Mouse (Mus musculus) lung, adult 18-20 months (tissue): ENCODE measurements around the gene Srsf4.

Source experiments
- DNase-seq, 2 experiments: peaks; one replicate each; pipeline ENCODE4 v3.0.0; 2022; ENCODE audit warnings: mixed read lengths in 2 of 2

Gene Srsf4

DNA sequence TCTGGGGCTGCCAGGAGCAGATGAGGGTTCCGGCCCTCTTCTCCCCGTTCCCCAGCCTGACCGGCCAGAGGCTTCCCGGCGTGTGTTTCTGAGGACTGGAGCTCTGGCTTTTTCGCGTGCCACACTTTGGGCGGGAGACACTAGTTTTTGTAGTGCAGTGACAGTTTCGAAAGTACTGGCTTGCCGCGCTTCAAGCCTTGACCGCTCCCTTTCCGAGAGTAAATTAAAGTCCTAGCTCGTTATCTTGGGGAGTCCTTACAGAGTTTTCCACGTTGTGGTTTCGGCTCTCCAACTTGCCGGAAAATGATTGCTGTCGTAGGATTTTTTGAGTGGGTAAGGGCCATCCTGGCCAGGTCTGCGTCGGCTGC is 736 bp downstream of the Srsf4 start:
- DNase-seq: no peak

DNA sequence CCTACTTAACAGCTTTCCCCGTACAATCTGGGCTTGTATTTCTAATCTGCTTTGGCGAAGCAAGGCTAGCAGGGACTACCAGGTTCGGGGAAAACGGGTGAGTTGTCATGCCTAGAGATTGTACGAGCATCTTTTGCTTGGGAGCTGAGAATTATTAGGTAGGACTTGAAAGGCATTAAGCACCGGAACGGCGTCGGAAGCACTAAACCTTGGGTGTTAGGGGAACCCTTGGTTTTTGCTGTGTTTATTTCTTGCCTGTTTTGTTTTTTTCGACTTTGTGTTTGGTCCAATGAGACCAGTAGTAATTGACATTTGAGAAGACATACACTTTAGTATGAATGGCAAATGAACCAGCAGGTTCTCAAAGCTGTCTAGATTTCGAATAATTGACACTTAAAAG is 1.1 kb downstream of the Srsf4 start:
- DNase-seq: no peak

GRCm38 (mm10) chr4:131875242-131875641 is 1.8 kb downstream of the Srsf4 start:
- no peak for DNase-seq

GRCm38 (mm10) chr4:131876836-131877235 is 3.4 kb downstream of the Srsf4 start:
- peak; percentile 34 to 65 for DNase-seq

- no peak for DNase-seq
Observed at GRCm38 (mm10) chr4:131879692-131880091, 6.3 kb downstream of the Srsf4 start.

DNA sequence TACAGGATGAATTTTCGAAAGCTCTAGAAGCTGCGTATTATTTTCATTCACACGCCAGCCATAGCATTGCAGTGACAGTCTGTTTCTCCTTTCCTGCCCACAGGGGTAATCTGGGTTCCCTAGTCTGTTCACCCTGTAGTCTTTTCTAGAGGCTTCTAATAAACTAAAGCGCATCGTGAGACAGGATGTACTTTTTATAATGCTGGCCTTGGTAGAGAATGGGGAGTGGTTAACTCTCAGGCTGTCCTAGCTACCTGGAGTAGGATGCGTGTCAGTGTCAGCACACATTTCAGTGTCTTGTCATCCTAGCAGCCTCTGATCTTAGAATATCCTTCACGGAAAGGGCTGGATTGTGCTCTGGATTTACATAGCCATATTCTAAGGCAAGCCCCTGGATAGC is 7.9 kb downstream of the Srsf4 start:
- no peak for DNase-seq

DNA sequence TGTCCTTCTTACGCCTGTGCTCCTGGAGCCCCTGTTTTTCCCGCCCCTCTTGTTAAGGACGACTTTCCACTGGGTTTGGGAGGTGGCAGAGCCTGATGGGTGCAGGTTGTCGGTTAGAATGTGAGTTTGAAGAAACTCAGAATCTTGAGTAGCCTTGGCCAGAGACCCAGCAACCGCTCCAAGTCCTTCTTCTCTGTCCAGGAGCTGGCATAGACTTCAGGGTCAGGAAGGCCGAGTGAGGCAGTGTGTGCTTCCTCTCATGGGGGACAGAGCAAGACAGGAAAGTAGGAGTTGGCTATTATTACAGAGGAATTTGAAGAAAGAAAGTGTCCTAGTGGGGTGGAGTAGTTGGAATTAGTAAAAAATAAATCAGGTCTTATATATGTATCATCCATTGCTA is 10.2 kb downstream of the Srsf4 start:
- DNase-seq: peak in 1 of 2 experiments; percentile 13

DNA sequence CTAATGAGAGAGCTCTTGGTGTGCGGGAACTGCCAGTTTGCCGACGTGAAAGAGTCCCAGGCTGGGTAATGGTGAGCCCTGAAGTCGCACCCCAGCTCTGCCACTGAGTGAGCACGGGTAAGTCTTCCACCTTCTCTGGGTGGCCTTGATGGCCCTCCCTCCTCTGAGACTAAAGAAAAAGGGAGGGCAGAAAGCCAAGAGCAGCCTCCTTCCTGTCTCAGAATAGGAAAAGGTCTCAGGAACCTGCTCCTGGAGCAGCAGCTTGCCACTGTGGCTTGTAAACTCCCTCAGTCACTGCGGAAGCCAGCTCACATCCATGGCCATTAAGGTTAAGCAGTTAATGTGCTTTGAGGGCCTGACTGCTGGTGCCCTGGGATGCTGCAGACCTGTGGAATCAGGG is 12.0 kb downstream of the Srsf4 start:
- DNase-seq: no peak

GRCm38 (mm10) chr4:131888564-131888963 is 15.1 kb downstream of the Srsf4 start:
- DNase-seq: no peak

- DNase-seq: no peak
Observed at GRCm38 (mm10) chr4:131890692-131891091, 17.3 kb downstream of the Srsf4 start.

- DNase-seq: no peak
Observed at GRCm38 (mm10) chr4:131897109-131897508, 23.7 kb downstream of the Srsf4 start.

DNA sequence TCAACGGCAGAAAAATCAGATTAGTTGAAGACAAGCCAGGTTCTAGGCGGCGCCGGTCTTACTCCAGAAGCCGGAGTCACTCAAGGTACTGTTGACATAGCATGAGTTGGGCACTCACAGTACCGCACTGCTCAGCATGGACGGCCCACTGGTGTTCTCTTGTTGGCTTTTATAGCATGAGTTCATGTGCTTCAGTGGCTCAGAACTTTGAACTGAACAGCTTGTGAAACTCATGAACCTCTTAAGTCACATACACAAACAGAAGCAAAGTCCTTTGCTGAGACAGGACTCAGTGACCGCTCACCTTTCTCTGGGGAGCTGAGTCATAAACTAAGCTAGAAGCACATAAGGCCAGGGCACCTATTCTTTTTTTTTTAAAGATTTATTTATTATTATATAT is 24.4 kb downstream of the Srsf4 start:
- peak; percentile 80 to 87 for DNase-seq

GRCm38 (mm10) chr4:131898503-131899179 is 25.2 kb downstream of the Srsf4 start:
- no peak for DNase-seq

DNA sequence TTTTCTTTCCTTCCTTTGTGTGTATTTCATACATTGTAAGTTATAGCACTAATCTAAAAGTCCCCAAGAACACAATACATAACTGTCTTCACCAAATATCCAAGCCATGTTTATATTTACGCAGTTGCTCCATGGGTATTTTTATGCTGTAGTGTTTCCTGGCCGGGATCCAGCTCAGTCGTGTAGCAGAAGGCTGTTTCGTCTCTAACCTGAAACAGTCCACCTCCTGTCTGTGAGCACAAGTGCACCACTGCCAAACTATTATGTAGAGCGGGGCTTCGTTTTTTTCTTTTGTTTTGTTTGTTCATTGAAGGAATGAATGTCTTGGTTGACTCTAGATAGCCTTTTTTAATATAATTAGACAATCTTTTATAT is 25.8 kb downstream of the Srsf4 start:
- DNase-seq: no peak

DNA sequence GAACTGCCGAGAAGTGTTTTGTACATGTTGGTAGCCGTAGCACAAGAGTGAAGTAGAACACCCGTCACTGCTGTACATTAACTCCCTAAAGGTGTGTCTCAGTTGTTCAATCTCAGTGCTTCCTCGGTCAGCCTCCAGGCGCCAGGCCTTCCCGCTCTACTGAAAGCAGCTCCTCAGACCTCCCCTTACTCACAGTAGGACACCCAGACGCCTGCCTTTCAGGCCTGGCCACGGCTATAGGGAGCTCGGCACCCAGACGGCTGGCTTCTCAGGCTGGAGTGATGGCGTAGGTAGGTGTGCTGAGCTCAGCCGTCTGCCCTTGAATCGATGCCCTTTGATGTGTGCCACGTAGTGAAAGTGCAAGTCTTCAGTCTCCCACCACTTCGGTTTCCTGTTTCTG is 27.7 kb downstream of the Srsf4 start:
- no peak for DNase-seq

DNA sequence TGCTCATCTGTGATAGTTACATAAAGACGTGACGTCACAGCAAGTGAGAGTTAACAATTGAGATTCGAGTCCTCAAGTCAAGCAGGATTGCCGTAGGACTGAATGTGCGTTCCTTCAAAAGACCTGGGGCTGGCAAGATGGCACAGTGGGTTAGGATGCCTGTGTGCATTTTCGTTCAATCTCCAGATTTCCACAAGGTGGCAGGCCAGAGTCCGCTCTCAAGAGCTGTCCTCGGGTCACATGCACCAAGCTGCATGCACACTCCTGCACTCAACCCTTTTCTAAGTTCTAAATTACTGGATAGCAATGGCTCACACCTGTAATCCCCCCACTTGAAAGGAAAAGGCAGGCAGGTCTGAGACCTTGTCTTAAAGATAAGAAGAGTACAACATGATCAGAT is 31.1 kb downstream of the Srsf4 start:
- peak in 1 of 2 experiments; percentile 49 for DNase-seq

DNA sequence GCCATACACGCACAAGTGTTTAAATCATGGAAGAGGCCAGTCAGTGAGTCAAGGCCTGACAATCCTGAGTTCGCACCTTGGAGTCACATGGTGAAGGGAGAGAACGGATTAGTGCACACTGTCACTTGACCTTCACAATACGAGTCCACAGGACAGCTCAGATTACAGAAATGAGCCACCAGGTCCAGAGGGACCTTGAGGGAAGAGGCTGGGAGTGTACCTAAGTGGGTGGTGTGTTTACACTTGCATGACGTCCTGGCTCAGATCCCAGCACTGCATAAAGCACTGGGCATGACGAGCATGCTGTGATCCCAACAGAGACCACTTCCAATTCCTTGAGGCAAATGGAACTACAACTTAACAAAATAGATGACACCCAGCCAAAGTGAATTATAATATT is 33.0 kb downstream of the Srsf4 start:
- DNase-seq: peak; percentile 61 to 74

- no peak for DNase-seq
Observed at GRCm38 (mm10) chr4:131907912-131908311, 34.5 kb downstream of the Srsf4 start.

- peak; percentile 44 to 71 for DNase-seq
Observed at GRCm38 (mm10) chr4:131910237-131910994, 37.0 kb downstream of the Srsf4 start.

GRCm38 (mm10) chr4:131911521-131911920 is 38.1 kb downstream of the Srsf4 start:
- no peak for DNase-seq

DNA sequence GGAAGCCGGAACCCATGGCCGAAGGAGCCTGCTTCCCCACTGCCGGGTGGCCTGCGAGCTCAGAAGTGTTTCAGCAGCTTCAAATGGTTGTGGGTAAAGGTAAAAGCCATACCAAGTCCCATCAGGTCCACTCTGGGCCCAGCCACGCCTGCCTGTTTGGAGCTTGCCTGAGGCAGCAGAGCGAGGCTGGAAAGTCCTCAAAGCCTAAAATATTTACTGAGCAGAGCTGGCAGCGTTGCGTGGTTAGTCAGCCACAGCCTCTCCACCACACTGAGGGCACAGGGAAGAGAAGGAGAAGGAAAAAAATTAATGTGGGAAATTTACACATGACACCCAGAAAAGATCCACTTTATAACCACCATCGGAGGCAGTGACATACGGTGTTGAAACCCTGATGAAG is 40.1 kb downstream of the Srsf4 start:
- peak; percentile 64 to 76 for DNase-seq

GRCm38 (mm10) chr4:131914046-131914643 is 40.7 kb downstream of the Srsf4 start:
- DNase-seq: no peak

GRCm38 (mm10) chr4:131914891-131915469 is 41.6 kb downstream of the Srsf4 start:
- no peak for DNase-seq

DNA sequence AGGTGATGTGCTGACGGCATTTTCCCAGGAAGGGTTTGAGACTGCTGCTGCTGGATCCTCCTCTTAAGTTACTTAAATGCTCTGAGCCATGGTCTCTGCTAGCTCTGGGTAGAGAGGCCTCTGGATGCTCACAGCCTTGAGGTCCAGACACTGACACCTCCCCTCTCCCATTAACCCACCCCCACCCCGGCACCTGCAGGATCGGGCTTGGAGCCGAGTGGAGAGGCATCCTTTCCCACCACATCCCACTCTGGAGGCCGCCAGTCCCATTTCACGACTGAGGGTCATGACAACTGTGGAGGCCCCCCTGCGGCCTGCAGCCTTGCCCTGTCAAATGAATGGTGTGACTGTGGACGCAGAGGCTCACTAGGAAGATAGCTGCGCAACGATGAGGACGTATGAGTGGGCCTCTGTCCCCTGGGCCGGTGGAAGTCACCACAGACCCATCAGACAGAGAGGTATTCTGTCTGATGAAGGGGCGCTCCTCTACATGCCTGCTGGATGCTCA is 42.5 kb downstream of the Srsf4 start:
- DNase-seq: no peak
